Mouse (Mus musculus) adrenal gland, postnatal 10 days (tissue): ENCODE data around the gene Zxdc. TPM values are rescaled to one million over a fixed set of nuclear protein-coding genes. Genes with fewer than 3 reads are reported as not detected.
A peak's percentile ranks its signal among the peaks of the same experiment; 100 is the strongest.

Source experiments
- DNase-seq: peaks from one replicate; pipeline ENCODE4 v3.0.0; 2021; ENCODE audit warnings: mixed read lengths
- long read RNA-seq, 2 experiments: library from polyadenylated mRNA; stranded (forward); transcript quantifications; one replicate each; pipeline ENCODE4 v2.0.0; 2021
- total RNA-seq, 2 experiments: library from RNA; stranded (reverse); gene quantifications; 2 replicates each; pipeline ENCODE4 v1.2.3; 2021

Zxdc gene
- 10 to 100 TPM; 17.6 to 18.7 TPM for total RNA-seq
- long read RNA-seq, experiment 1, full-length matches to known transcripts, result 13 of 20 reads
- long read RNA-seq, experiment 1, partial matches to known transcripts, result 3 of 20 reads
- long read RNA-seq, experiment 1, other reads (novel, unspliced or antisense), result 4 of 20 reads
- long read RNA-seq, experiment 2, full-length matches to known transcripts, result 12 of 16 reads
- long read RNA-seq, experiment 2, partial matches to known transcripts, result 0 of 16 reads
- long read RNA-seq, experiment 2, other reads (novel, unspliced or antisense), result 4 of 16 reads

- DNase-seq, result peak; percentile 100
Observed at GRCm38 (mm10) chr6:90368976-90369724, at the start of gene Zxdc. Gene Zxdc, plus strand, starts transcription at chr6:90369492.

- DNase-seq, result no peak
Observed at GRCm38 (mm10) chr6:90320429-90320828, 48.9 kb upstream of the Zxdc start.

DNA sequence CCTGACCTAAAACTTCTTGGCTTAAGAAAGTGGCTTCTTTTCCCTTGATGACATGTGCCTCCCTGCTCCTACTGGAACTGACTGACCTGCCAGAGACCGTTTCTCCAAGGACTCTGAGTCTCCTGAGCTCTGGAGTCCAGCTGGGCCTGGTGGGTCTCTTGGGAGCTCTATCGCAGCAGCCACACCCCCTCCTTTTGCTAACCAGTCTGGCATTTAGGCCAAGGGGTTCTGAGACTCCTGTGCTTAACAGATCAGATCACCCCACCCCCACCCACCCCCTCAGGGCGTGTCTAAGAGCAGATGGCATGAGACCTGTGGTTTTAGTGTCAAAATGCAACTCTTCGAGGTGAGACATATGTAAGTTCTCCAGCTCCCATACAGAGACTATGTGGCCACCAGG is 47.5 kb upstream of the Zxdc start:
- no peak for DNase-seq

DNA sequence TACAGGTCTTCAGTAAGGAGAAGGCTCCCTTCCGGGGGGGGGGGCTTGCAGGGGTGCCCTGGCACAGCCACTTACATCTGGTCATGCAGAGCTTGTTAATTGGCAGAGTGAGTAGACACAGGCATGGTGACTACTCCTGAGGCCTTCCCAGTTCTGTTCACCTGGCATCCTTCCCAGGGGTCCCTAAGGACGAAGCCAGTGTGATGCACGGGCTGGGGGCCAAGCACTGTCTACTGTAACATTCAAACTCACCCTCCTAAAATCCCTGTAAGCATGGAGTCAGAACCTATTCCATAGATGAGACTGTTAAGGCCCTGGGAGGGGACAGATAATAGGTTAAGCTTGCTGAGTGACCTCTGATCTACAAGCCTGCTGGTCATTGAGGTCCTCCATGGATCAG is 45.3 kb upstream of the Zxdc start:
- peak; percentile 25 for DNase-seq

DNA sequence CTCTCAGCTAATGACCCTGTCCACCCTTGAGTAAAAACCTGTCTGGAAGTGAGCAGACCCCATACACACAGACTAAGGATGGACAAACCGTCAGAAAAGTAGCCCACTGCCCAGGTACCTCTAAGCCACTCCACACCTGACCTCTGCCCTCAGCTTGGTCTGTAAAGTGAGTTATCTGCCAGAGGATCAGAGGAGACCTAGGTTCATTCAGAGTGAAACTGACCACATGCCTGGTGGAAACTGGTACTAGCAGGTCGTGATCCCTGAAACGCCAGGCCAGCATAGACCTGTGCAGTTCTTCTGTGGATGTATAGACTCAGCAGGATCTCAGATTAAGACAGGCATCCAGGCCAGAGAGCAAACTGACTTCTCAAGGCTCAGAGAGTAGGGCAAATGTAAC is 44.8 kb upstream of the Zxdc start:
- DNase-seq, result no peak

DNA sequence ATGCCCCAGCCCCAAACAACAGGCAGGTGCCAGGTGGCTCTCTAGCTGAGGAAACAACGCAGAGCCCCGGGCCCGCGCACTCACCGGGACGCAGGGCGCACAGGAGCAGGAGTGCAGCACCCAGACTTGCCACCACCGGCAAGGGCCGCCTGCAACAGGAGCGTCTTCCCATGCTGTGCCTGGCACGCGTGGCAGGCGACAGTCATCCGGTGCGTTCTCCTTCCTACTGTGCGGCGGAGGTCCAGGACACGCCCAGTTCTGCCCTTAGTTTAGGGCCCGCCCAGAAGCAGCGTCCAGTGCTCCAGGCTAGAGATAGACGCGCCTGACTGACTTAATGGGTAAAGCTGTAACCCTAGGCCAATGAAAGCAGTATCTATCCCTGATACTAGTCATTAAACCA is 44.3 kb upstream of the Zxdc start, which contains the start of gene Chst13:
Gene Chst13 (minus strand): TSS at position 195 of the 400 bp plus-strand sequence.
- DNase-seq, result peak; percentile 63

- peak; percentile 34 for DNase-seq
Observed at GRCm38 (mm10) chr6:90327670-90328069, 41.6 kb upstream of the Zxdc start.

DNA sequence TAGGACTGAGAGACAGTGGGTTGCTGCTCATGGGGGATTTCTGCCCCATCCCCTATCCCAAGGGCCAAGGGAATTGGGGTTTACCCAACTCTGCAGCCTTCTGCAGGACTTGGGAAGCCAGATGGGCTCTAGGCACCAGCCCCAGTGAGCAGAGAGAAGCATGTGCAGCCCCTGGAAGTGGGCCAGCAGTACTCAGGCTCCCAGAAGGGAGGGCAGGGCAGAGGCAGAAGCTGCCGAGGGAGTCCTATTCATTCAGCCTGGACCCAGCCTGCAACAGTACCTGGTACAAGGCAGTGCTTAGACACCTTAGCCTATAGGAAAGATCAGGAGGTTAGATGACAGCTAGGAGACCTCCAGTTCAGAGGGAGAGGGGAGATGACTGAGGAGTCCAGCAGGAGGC is 39.3 kb upstream of the Zxdc start:
- DNase-seq, result peak; percentile 37

GRCm38 (mm10) chr6:90332561-90333425 is 36.5 kb upstream of the Zxdc start, which contains the start of gene Uroc1:
Gene Uroc1, plus strand, starts transcription at chr6:90333284.
- peak; percentile 13 for DNase-seq

DNA sequence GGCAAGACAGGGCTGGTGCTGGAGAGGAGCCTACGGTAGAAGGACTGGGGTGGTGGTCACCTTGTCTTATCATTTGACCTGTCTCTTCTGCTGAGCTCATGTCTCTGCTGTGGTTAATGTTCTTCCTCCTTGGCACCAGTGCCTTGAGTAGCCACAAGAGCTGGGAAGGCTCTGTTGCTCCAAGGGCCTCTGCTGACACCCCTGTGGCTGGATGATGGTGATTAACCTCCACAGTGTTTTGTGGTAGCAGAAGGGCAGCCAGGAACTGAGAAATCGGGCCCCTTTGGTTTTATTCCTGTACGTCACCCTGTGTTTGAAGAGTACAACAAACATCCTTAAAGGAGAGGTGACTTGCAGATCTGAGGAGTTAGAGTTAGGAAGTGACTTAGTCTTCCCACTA is 35.0 kb upstream of the Zxdc start:
- no peak for DNase-seq

DNA sequence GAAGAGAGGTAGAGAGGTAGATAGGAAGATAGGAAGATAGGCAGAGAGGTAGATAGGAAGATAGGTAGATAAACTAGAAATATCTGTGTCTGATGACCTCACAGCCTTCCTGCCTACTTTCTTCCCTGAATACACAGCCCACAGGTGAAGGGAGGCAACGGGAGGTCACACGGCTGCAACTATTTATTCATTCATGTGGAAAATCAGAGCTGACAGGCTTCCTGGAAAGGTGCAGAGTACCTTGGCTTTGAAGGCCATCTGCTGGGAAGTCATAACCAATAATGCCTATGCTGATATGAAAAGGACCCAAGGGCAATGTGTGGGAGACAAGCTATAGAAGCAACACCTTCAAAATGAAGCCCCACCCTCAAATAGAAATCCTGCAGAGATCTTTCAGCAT is 26.9 kb upstream of the Zxdc start:
- no peak for DNase-seq

DNA sequence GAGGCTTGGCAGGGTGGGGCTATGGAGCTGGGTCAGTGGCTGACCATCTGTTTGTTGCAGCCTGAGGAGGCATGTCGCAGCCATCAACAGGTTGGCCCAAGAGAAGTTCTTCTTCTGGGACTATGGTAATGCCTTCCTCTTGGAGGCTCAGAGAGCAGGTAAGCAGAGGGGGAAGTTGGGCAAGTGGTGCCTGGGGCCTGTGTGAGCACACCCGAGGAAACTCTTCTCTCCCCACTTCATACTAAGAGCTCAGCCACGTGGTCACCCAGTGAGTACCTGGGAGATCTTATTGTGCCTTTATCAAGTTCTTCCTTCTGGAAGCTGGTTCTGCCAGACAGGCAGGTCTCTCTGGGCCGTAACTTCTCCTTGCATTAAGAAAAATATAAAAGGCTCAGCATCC is 22.1 kb upstream of the Zxdc start:
- DNase-seq, result no peak

GRCm38 (mm10) chr6:90348500-90348899 is 20.8 kb upstream of the Zxdc start:
- no peak for DNase-seq

DNA sequence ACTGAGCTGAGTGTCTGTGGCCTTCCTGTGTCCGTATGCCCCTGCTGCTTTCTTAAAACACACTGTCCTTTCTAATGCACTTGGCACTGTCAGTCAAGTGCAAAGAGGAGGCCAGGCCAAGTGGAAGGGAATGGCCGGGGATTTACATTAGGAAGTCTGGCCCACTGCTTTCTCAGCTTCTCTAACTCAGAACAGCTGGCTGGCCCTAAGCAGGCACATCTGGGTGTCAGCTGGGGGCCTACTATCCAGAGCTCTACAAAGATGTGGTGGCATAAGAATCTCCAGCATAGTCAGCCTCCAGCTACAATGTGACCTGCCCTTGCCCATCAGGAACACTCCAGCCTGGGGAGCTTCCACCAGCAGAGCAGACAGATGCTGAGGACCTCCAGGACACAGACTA is 19.3 kb upstream of the Zxdc start:
- no peak for DNase-seq

GRCm38 (mm10) chr6:90358142-90358541 is 11.2 kb upstream of the Zxdc start:
- DNase-seq, result no peak

DNA sequence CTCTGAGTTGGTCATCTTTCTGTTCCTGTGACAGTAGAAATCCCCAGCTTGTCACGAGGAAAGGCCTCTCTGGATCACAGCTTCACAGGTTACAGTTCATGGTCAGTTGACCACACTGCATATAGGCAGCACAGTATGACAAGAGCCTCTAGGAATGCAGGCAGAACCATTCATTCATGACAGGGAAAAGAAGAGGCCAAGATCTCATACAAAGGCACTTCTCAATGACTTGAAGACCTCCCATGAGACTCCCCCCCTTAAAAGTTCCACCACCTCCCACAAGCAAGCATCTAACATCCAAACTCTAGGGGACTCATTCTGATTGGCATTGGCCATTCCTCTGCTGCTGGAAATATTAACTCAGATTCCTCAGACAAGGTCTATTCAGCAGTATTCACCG is 9.8 kb upstream of the Zxdc start:
- no peak for DNase-seq

DNA sequence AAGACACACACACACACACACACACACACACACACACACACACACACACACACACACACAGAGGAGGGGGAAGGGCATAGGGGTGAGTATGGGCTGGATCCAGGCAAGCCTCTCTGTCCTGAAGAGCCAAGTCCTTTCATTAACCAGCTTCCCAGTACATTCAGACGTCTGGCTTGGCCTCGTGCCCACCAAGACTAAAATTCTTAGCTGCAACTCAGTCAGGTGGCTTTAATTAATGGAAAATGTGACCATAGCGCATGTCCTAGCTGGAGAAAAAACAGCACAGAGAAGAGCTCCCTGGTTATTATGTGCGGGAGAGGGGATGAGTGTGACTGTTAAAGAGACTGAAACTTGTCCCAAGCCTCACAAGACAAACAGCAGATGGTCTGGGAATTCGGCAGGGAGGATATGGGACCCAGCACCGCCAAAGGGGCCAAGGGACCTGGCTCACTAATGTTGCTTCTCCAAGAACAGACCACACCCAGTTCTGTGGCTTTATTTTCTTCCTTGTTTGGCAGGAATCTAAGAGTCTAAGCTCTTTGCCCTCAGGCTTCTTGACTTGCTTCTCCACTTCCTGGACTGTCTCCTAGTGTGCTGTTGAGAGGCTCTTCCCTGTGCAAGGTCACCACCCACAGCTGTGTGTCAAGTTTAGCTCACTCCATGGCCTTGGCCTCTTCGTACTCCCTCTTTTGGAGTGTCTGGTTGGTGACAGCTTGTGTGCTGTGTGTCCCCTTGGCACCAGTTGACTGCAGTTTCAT is 9.1 kb upstream of the Zxdc start:
- peak; percentile 67 for DNase-seq

- no peak for DNase-seq
Observed at GRCm38 (mm10) chr6:90360922-90361614, 8.2 kb upstream of the Zxdc start.

- peak; percentile 65 for DNase-seq
Observed at GRCm38 (mm10) chr6:90363301-90363700, 6.0 kb upstream of the Zxdc start.

- peak; percentile 54 for DNase-seq
Observed at GRCm38 (mm10) chr6:90369725-90370553, 647 bp downstream of the Zxdc start.
